Mouse (Mus musculus) CH12.LX (cell line): ENCODE data around the gene Vmn1r222. TPM values are rescaled to one million over a fixed set of nuclear protein-coding genes. Genes with fewer than 3 reads are reported as not detected.
"Not testable (repeated sequence)": the region's sequence is repeated elsewhere in the genome, so short reads cannot be mapped to it uniquely, and the experiment has no call there.

Source experiments
- DNase-seq: peaks from one replicate; pipeline ENCODE4 v3.0.0-alpha.2; 2013; ENCODE audit errors: extremely low read depth
- H3K27ac ChIP-seq: 2 replicates; pipeline ENCODE4 v1.5.1; 2012; ENCODE audit warnings: low read depth, mild to moderate bottlenecking, control low read depth, moderate library complexity; ENCODE audit not compliant: insufficient read depth
- H3K27me3 ChIP-seq: replicated peaks from 2 replicates; pipeline ENCODE3; 2012; ENCODE audit warnings: inconsistent platforms
- H3K36me3 ChIP-seq, 2 experiments: replicated peaks in 1 of 2; 2 replicates each; pipeline versions ENCODE3 to v1.6.1; 2012; ENCODE audit warnings: inconsistent platforms in 1 of 2, low read length in 1 of 2, mild to moderate bottlenecking in 1 of 2, mixed read lengths in 1 of 2, moderate library complexity in 1 of 2; ENCODE audit not compliant: control insufficient read depth in 1 of 2, insufficient read depth in 1 of 2
- H3K4me1 ChIP-seq, 2 experiments: 2 replicates each; pipeline ENCODE4 v1.6.1; 2012; ENCODE audit warnings: inconsistent platforms in 1 of 2, moderate library complexity in 1 of 2; ENCODE audit not compliant: insufficient read depth in 2 of 2, control insufficient read depth in 1 of 2
- H3K4me2 ChIP-seq: 2 replicates; pipeline ENCODE4 v1.6.1; 2012; ENCODE audit warnings: low read depth, mild to moderate bottlenecking, control low read depth; ENCODE audit not compliant: poor library complexity, insufficient read depth, severe bottlenecking
- H3K4me3 ChIP-seq, 3 experiments: fragments of 150-350 bp in 1 of 3; sonication (generic) in 1 of 3; replicated peaks in 1 of 3; 2 replicates each; pipeline versions ENCODE3 to v1.5.1; 2011 to 2012; ENCODE audit warnings: low read depth in 2 of 3, low read length in 2 of 3, mild to moderate bottlenecking in 2 of 3, moderate library complexity in 2 of 3, control low read depth in 1 of 3, improper control_type of control experiment in 1 of 3, inconsistent platforms in 1 of 3, mixed read lengths in 1 of 3; ENCODE audit not compliant: poor library complexity in 1 of 3
- H3K79me2 ChIP-seq: replicated peaks from 2 replicates; pipeline ENCODE4 v1.6.1; 2012; ENCODE audit warnings: mild to moderate bottlenecking, moderate library complexity; ENCODE audit not compliant: control insufficient read depth, poor library complexity, insufficient read depth, severe bottlenecking; ENCODE audit errors: extremely low read depth
- H3K9ac ChIP-seq: 2 replicates; pipeline ENCODE4 v1.6.1; 2012; ENCODE audit warnings: low read depth, mild to moderate bottlenecking, control low read depth, moderate library complexity; ENCODE audit not compliant: insufficient read depth
- H3K9me3 ChIP-seq: replicated peaks from 2 replicates; pipeline ENCODE3; 2012; ENCODE audit warnings: low read length, inconsistent platforms, mixed read lengths
- BHLHE40 ChIP-seq: IDR thresholded peaks from 2 replicates; pipeline ENCODE4 v1.6.1; 2011; ENCODE audit warnings: mild to moderate bottlenecking, low read depth, low read length, improper control_type of control experiment
- CTCF ChIP-seq, 2 experiments: IDR thresholded peaks in 1 of 2; conservative IDR thresholded peaks in 1 of 2; 2 replicates each; pipeline ENCODE4 v1.5.1; 2011 to 2012; ENCODE audit warnings: low read depth in 2 of 2, low read length in 2 of 2, improper control_type of control experiment in 1 of 2, inconsistent platforms in 1 of 2, mild to moderate bottlenecking in 1 of 2, moderate library complexity in 1 of 2
- E2F4 ChIP-seq: IDR thresholded peaks from 2 replicates; pipeline ENCODE4 v1.6.1; 2011; ENCODE audit warnings: low read depth, low read length, improper control_type of control experiment; ENCODE audit not compliant: insufficient replicate concordance
- ETS1 ChIP-seq: conservative IDR thresholded peaks from 2 replicates; pipeline ENCODE4 v1.6.1; 2012; ENCODE audit warnings: low read depth, mild to moderate bottlenecking, inconsistent platforms, low read length, improper control_type of control experiment, moderate library complexity
- GABPA ChIP-seq: IDR thresholded peaks from 2 replicates; pipeline ENCODE4 v1.6.1; 2012; ENCODE audit warnings: low read depth, low read length, improper control_type of control experiment, inconsistent platforms; ENCODE audit not compliant: insufficient replicate concordance
- RCOR1 ChIP-seq: conservative IDR thresholded peaks from 2 replicates; pipeline ENCODE4 v1.6.1; 2012; ENCODE audit warnings: low read depth, mild to moderate bottlenecking, inconsistent platforms, low read length, improper control_type of control experiment
- TCF12 ChIP-seq: IDR thresholded peaks from 2 replicates; pipeline ENCODE4 v1.6.1; 2014; ENCODE audit warnings: low read depth, mild to moderate bottlenecking, inconsistent platforms, low read length, improper control_type of control experiment
- UBTF ChIP-seq: IDR thresholded peaks from 2 replicates; pipeline ENCODE4 v1.6.1; 2012; ENCODE audit warnings: low read depth, mild to moderate bottlenecking, inconsistent platforms, low read length, improper control_type of control experiment, moderate library complexity
- USF1 ChIP-seq: IDR thresholded peaks from 2 replicates; pipeline ENCODE4 v1.6.1; 2014; ENCODE audit warnings: low read depth, mild to moderate bottlenecking, inconsistent platforms, low read length, improper control_type of control experiment
- dilution Hi-C: fragments of 300-500 bp; cut with MboI; formaldehyde crosslinking; loops from 2 replicates; pipeline ENCODE4 v1.14.3; 2020; ENCODE audit warnings: low sequenced_read_pairs; ENCODE audit not compliant: extremely low pct_unique_long_range_greater_than_20kb, extremely low pct_ligation_motif_present
- in situ Hi-C: fragments of 300-500 bp; cut with MboI; formaldehyde crosslinking; loops from 3 replicates; pipeline ENCODE4 v1.14.3; 2019; ENCODE audit warnings: low sequenced_read_pairs, low pct_ligation_motif_present, low pct_unique_long_range_greater_than_20kb, mixed read lengths
- polyA plus RNA-seq: library from polyadenylated mRNA; unstranded; fragments of >175 nt; gene quantifications from 2 replicates; pipeline ENCODE4 v1.2.1, GENCODE M21; 2012; ENCODE audit warnings: low read depth; ENCODE audit not compliant: insufficient read length
- total RNA-seq, 2 experiments: library from RNA; depleted of rRNA; stranded (reverse); fragments of 300-350 nt in 1 of 2; fragments of >200 nt in 1 of 2; gene quantifications; 2 replicates each; pipeline ENCODE4 v1.2.3; 2012 to 2014

The Vmn1r222 gene
- total and polyA plus RNA-seq, 3 experiments = not detected

GRCm38 (mm10) chr13:23258546-23259048 lies 22.9 kb upstream of the Vmn1r222 start:
- no peak overlapping the region for H3K9ac ChIP-seq
- in situ Hi-C loops (no loop called here), dilution Hi-C loops (no loop called here)
- TF ChIP-seq E2F4 (no peak), UBTF (no peak), CTCF (conservative IDR thresholded peaks at IDR 0.05 in 1 of 2, IDR thresholded peaks at IDR 0.05 in 1 of 2; ENCODE audit: low read depth in 2 of 2, low read length in 2 of 2) (no peak), USF1 (no peak), BHLHE40 (no peak), GABPA (no peak), TCF12 (no peak), RCOR1 (no peak), ETS1 (no peak)
- H3K27me3 ChIP-seq = no peaks in the 10 kb centered on the region
- DNase-seq = no peak
- no peak overlapping the region for H3K4me2 ChIP-seq
- no peaks in the 10 kb centered on the region for H3K9me3 ChIP-seq
- no peaks in the 10 kb centered on the region for H3K36me3 ChIP-seq
- no peak overlapping the region for H3K27ac ChIP-seq
- H3K4me1 ChIP-seq = no peaks in the 10 kb centered on the region
- H3K4me3 ChIP-seq = no peak overlapping the region
- no peaks in the 10 kb centered on the region for H3K79me2 ChIP-seq

DNA sequence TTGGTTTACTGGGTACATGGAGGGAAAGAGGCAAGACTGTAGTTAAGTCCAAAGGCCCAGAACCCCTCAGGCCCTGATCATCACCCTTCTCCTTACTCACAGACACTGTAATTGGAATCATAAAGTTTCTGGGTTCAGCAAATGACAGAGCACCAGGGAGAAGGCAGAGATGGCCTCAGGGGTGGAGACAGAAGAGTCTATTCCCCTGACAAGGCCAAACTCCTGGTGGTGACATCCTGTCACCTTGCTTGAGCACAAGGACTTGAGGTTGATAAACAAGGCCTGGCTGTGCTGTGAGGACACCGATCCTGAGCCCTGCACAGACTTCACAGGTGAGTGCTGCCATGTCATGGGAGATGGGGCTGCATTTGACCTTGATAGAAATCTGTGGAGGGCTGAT lies 11.1 kb upstream of the Vmn1r222 start, which contains the start of gene Vmn1r223:
Gene Vmn1r223 (plus strand): TSS at position 301 of the 400 bp plus-strand sequence.
- dilution Hi-C loops = not testable (repeated sequence)

GRCm38 (mm10) chr13:23213827-23214226 lies 21.9 kb downstream of the Vmn1r222 start, which contains the start of gene Vmn1r221:
TSS of gene Vmn1r221 (plus strand) at chr13:23214127.
- dilution Hi-C loops, H3K4me3 ChIP-seq, H3K79me2 ChIP-seq, H3K4me1 ChIP-seq, H3K27ac ChIP-seq, H3K4me2 ChIP-seq, H3K9me3 ChIP-seq, H3K36me3 ChIP-seq, in situ Hi-C loops, DNase-seq, H3K27me3 ChIP-seq, H3K9ac ChIP-seq: not testable (repeated sequence)

More for the DNA sequence above, 11.1 kb upstream of the Vmn1r222 start, which contains the start of gene Vmn1r223:
- H3K27me3 ChIP-seq, H3K4me2 ChIP-seq, DNase-seq, H3K4me3 ChIP-seq, H3K36me3 ChIP-seq, H3K9ac ChIP-seq, H3K27ac ChIP-seq, H3K79me2 ChIP-seq, H3K9me3 ChIP-seq, H3K4me1 ChIP-seq: not testable (repeated sequence)
- in situ Hi-C loops = loop anchor here (25.0 kb wide), 1 partner anchor 1160 kb away; the partner anchor contains the start of gene Vmn1r188

GRCm38 (mm10) chr13:23203885-23204284 lies 31.9 kb downstream of the Vmn1r222 start:
- dilution Hi-C loops = not testable (repeated sequence)

More at GRCm38 (mm10) chr13:23203885-23204284, 31.9 kb downstream of the Vmn1r222 start:
- DNase-seq, H3K36me3 ChIP-seq, in situ Hi-C loops, H3K4me1 ChIP-seq, H3K79me2 ChIP-seq, H3K9me3 ChIP-seq, H3K27ac ChIP-seq, H3K4me2 ChIP-seq, H3K9ac ChIP-seq, H3K27me3 ChIP-seq, H3K4me3 ChIP-seq: not testable (repeated sequence)
